Mouse (Mus musculus): Measurements from ENCODE around the gene Faah. TPM values are rescaled to one million over a fixed set of nuclear protein-coding genes. Genes with fewer than 3 reads are reported as not detected.
A peak's percentile ranks its signal among the peaks of the same experiment; 100 is the strongest.

The Faah gene
- polyA plus RNA-seq, 1 experiment from 2014 or later = 13.4 TPM

GRCm38 (mm10) chr4:115952758-115953157, 65.0 kb downstream of the Faah start:
- TF ChIP-seq EP300 (IDR thresholded peaks at IDR 0.05) = no peak
- peak; percentile 78 for TF ChIP-seq CTCF (IDR thresholded peaks at IDR 0.05)
- Histone ChIP-seq H3K9ac (replicated peaks; ENCODE audit: low read depth) (no peak overlapping the region), H3K4me3 (ENCODE audit: low read depth, low read length) (no peak overlapping the region), H3K27ac (ENCODE audit: low read length) (no peak overlapping the region), H3K4me1 (ENCODE audit: insufficient read depth, low read depth, low read length) (no peaks in the 10 kb centered on the region), H3K4me2 (replicated peaks; ENCODE audit: low read depth, low read length) (no peak overlapping the region), H3K36me3 (ENCODE audit: insufficient read depth, low read length) (no peaks in the 10 kb centered on the region), H3K9me3 (ENCODE audit: low read length) (no peaks in the 10 kb centered on the region), H3K27me3 (replicated peaks; ENCODE audit: insufficient read depth, low read length) (peaks cover 25% of the 10 kb centered on the region; the same call in 1 of the 2 replicates)
- DNase-seq (ENCODE audit: low spot score) = peak; percentile 50
- ATAC-seq = no peak
- 13% methylated on average over 6 of the region's 6 CpGs for WGBS

GRCm38 (mm10) chr4:115943669-115944314, 73.9 kb downstream of the Faah start:
- DNase-seq (ENCODE audit: low spot score) (no peak), ATAC-seq (no peak)
- Histone ChIP-seq H3K36me3 (ENCODE audit: insufficient read depth, low read length) (no peaks in the 10 kb centered on the region), H3K27me3 (replicated peaks; ENCODE audit: insufficient read depth, low read length) (peaks cover 77% of the 10 kb centered on the region), H3K4me2 (replicated peaks; ENCODE audit: low read depth, low read length) (no peak overlapping the region), H3K9ac (replicated peaks; ENCODE audit: low read depth) (no peak overlapping the region), H3K9me3 (ENCODE audit: low read length) (no peaks in the 10 kb centered on the region), H3K4me3 (ENCODE audit: low read depth, low read length) (no peak overlapping the region), H3K27ac (ENCODE audit: low read length) (no peak overlapping the region), H3K4me1 (ENCODE audit: insufficient read depth, low read depth, low read length) (no peaks in the 10 kb centered on the region; the same call in 1 of the 2 replicates)
- no peak for TF ChIP-seq CTCF (IDR thresholded peaks at IDR 0.05)
- no peak for TF ChIP-seq EP300 (IDR thresholded peaks at IDR 0.05)
- WGBS = under 1% methylated on average over 39 of the region's 41 CpGs

- no peak overlapping the region for H3K9ac ChIP-seq (replicated peaks; ENCODE audit: low read depth)
- no peaks in the 10 kb centered on the region for H3K36me3 ChIP-seq (ENCODE audit: insufficient read depth, low read length)
- no peak overlapping the region for H3K27ac ChIP-seq (ENCODE audit: low read length)
- peaks cover 97% of the 10 kb centered on the region for H3K27me3 ChIP-seq (replicated peaks; ENCODE audit: insufficient read depth, low read length)
- TF ChIP-seq EP300 (IDR thresholded peaks at IDR 0.05) = no peak
- TF ChIP-seq CTCF (IDR thresholded peaks at IDR 0.05) = no peak
- 6% methylated on average over 9 of the region's 9 CpGs for WGBS
- ATAC-seq (no peak), DNase-seq (ENCODE audit: low spot score) (no peak)
- no peak overlapping the region for H3K4me3 ChIP-seq (ENCODE audit: low read depth, low read length)
- no peaks in the 10 kb centered on the region for H3K9me3 ChIP-seq (ENCODE audit: low read length)
- H3K4me1 ChIP-seq (ENCODE audit: insufficient read depth, low read depth, low read length) = no peaks in the 10 kb centered on the region; the same call in 1 of the 2 replicates
- H3K4me2 ChIP-seq (replicated peaks; ENCODE audit: low read depth, low read length) = no peak overlapping the region
Measured at GRCm38 (mm10) chr4:115941242-115941820, 76.4 kb downstream of the Faah start.

GRCm38 (mm10) chr4:115940681-115941080, 77.0 kb downstream of the Faah start:
- Histone ChIP-seq H3K9me3 (ENCODE audit: low read length) (no peaks in the 10 kb centered on the region), H3K36me3 (ENCODE audit: insufficient read depth, low read length) (no peaks in the 10 kb centered on the region), H3K9ac (replicated peaks; ENCODE audit: low read depth) (no peak overlapping the region), H3K27ac (ENCODE audit: low read length) (no peak overlapping the region), H3K4me2 (replicated peaks; ENCODE audit: low read depth, low read length) (no peak overlapping the region), H3K4me3 (ENCODE audit: low read depth, low read length) (no peak overlapping the region), H3K4me1 (ENCODE audit: insufficient read depth, low read depth, low read length) (no peaks in the 10 kb centered on the region; the same call in 1 of the 2 replicates), H3K27me3 (replicated peaks; ENCODE audit: insufficient read depth, low read length) (peaks cover 95% of the 10 kb centered on the region)
- ATAC-seq = no peak
- 10% methylated on average over 3 of the region's 3 CpGs for WGBS
- DNase-seq (ENCODE audit: low spot score) = no peak
- TF ChIP-seq CTCF (IDR thresholded peaks at IDR 0.05) (no peak), EP300 (IDR thresholded peaks at IDR 0.05) (no peak)

GRCm38 (mm10) chr4:115939295-115940102, 78.2 kb downstream of the Faah start, which contains the start of gene Dmbx1:
Gene Dmbx1, minus strand, starts transcription at chr4:115939926.
- Histone ChIP-seq H3K9ac (replicated peaks; ENCODE audit: low read depth) (no peak within 1 kb of the TSS), H3K9me3 (ENCODE audit: low read length) (no peaks in the 10 kb centered on the region), H3K4me1 (ENCODE audit: insufficient read depth, low read depth, low read length) (no peaks in the 10 kb centered on the region; the same call in 1 of the 2 replicates), H3K4me3 (ENCODE audit: low read depth, low read length) (peak within 1 kb of the TSS; percentile 16; the same call in 1 of the 2 replicates), H3K4me2 (replicated peaks; ENCODE audit: low read depth, low read length) (peak within 1 kb of the TSS; percentile 48), H3K27ac (ENCODE audit: low read length) (no peak within 1 kb of the TSS), H3K27me3 (replicated peaks; ENCODE audit: insufficient read depth, low read length) (peaks cover 90% of the 10 kb centered on the region), H3K36me3 (ENCODE audit: insufficient read depth, low read length) (no peaks in the 10 kb centered on the region)
- DNase-seq (ENCODE audit: low spot score) = peak; percentile 12
- no peak for TF ChIP-seq CTCF (IDR thresholded peaks at IDR 0.05)
- TF ChIP-seq EP300 (IDR thresholded peaks at IDR 0.05) = no peak
- WGBS = under 1% methylated on average over 61 of the region's 71 CpGs
- peak; percentile 71 for ATAC-seq
